Mouse (Mus musculus): ENCODE measurements around the gene Cryaa.

The Cryaa gene

DNA sequence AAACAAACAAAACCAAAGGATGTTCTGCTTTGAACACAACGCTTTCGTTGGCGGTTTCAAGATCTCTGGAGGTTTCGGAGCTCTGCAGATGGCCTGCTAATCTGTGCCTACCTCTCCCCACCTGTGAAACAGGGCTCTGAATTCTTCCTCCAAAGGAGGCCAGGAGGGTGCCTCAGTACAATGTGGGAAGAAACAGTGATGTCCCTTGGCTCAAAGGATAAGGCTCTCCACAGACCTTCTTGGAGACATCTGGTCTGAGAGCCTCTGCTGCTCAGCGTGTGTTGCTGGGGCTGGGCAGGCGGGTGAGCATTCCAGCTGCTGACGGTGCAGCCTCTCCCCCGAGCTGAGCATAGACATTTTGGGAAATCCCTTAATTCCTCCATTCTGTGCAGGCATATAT, at the start of gene Cryaa:
Gene Cryaa (plus strand): TSS at position 301 of the 400 bp plus-strand sequence.
- no peak for DNase-seq

DNA sequence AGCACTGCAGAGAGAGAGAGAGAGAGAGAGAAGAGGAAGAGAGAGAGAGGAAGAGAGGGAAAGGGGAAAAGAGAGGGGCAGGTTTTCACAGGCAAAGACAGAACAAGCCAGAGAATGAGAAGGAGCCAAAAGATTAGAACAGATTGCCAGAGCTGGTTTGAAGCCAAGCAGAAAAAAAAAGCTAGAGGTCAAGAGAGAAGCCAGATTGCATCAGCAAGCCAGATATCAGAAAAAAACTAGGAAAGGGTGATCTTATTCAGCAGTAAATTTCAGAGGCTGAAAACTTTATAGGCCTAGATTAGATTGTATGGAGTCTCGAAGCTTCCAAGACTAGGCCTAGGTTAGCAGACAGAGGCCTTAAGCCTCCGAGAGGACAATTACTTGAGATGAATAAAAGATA, 49.6 kb upstream of the Cryaa start:
- no peak for DNase-seq

DNA sequence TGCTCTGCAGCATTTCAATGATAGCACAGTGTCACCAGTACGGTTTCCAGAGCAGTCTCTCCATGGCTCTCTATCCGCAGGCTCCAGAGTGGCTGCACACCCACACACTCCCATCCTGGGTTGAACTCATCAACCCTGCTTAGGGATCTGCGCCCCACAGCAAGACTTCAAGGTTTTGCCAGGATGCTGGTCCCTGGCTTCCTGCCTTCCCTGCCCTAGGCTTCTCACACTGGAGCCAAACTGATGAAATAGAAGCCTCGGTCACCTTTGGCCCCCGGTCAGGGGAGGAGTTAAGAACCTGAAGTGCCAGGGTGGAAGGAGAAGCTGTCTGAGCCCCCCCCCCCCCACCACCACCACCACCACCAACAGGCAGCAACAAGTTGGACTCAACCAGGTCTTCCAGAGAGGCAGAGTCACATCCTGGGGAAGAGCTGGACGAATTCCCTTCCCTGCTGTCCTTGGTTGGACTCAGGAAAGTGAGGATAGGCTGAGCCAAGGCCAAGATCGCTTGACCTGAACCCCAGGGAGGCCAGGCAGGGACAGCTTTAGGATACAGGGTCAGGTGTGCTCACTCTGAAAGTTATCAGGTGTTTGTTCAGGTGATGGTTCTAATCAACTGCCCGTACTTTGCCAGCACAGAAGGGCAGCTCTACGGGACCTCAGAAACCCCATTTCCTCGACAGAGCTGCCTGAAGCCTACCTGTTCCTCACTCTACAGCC, 46.4 kb upstream of the Cryaa start:
- DNase-seq = no peak

DNA sequence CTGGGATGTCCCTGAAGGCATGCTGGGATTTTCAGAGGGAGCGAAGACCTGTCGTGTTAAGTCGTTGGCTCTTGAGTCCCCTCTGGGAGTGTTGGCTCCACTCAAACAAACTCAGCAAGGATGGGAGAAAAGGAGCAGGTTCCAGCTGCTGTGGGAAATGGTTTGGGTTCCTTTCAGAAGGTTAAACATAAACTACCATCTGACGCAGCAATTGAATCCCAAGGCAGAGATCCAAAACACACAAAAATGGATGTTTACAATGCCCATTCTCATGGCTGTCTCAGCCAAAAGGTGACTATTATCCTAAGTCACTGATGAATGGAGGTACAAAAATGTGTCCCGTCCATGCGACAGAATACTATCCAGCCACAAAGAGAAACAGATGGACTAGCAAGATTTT, 44.6 kb upstream of the Cryaa start:
- no peak for DNase-seq

DNA sequence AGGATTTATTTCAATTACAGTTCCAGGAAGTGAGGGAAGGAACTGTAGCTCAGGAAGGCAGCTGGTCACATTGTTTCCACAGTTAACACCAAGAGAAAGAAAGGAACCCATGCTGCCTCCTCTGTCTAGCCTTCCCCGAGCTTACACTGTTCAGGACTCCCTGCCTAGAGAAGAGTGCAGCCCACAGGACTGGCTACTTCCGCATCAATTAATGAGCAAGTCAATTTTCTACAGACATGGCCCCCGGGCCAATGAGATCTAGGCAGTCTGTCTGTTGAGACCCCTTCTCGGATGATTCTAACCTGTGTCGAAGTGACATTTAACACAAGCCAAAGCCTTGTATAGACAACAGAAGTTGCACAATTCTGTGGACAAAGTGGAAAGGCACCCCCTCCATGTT, 42.7 kb upstream of the Cryaa start:
- DNase-seq = no peak

DNA sequence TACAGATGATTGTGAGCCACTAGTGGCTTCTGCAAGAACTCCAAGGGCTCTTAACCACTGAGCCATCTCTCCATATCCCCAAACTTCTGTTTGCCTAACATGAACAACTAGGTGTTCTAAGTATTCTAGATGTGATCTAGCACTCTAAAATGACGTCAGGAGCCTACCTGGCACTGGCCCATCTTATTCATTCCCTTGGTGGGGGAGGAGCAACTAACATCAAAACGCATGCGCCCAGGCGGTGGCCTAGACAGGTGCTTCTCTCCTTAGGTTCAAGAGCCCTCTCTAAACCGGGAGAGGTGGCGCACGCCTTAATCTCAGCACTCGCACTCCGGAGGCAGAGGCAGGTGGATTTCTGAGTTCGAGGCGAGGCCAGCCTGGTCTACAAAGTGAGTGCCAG, 41.8 kb upstream of the Cryaa start:
- no peak for DNase-seq

DNA sequence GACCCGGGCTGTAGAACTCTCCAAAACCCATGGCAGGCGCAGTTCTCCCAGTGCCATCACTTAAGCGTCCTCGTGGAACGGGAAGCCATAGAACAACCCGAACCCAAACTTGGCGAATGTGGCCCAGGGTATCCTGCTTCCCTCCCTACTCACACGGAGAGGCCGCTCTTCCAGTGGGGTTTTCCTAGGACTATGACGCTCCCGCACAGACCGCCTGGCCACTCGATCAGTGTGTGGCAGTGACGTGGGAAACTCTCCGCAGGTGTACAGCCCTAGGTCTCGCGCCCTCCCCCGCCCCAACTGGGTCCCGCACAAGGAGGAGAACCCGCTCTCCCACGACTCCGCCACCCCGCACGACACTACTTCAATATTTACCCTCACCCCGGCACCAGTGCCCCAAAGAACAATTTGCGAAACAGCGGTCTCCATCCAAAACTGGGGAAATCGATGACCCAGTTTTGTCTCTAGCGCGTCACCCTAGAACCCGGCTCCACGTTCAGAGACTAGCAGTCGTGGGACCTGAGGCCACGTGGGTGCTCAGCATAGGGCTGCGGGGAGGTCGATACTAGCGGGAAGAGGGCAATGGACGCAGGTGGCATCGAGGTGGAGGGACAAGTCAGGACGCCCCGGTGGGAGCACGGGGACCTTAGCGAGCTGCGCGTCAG, 41.2 kb upstream of the Cryaa start:
- DNase-seq = no peak

DNA sequence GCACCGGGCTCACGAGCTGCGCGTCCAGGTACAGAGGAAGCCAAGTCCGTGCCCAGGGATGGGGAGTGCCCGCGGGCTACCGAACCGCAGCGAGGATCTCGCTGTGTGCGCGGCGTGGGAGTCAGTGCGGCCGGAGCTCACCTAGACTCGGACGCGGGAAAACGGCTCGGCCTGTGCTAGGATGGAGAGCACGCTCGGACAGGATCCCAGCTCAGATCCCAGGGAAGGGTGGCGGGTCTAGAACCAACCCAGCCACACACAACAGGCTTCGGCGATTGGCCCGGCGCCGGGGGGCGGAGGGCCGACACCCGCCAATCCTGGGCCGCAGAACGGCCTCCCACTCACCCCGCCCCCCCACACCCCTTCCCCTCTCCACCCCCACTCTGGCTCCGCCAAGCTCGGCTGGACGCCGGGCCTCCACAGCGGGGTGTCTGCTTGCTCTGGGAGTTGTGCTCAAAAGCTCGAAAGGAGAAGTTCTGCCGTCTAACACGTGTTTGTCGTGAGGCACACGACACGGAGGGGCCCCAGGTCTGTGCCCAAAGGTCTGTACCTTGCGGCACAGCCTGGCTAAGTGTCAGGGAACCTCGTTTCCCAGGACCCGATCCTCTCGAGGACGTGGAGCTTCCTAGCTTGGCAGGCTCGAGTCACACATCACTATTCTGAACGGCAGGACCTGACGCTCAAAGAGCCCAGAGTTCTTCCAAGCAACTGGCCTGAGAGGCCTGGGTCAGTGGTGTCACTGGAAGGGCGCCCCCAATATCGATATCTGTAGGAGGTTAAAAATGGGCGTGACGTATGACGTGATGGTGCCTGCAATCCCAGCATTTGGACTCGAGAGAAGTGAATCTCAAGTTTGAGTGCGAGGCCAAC, 40.4 kb upstream of the Cryaa start, which contains the start of gene Cbs:
Gene Cbs (minus strand): TSS at position 297 of the 870 bp plus-strand sequence.
- peak; percentile 56 for DNase-seq

DNA sequence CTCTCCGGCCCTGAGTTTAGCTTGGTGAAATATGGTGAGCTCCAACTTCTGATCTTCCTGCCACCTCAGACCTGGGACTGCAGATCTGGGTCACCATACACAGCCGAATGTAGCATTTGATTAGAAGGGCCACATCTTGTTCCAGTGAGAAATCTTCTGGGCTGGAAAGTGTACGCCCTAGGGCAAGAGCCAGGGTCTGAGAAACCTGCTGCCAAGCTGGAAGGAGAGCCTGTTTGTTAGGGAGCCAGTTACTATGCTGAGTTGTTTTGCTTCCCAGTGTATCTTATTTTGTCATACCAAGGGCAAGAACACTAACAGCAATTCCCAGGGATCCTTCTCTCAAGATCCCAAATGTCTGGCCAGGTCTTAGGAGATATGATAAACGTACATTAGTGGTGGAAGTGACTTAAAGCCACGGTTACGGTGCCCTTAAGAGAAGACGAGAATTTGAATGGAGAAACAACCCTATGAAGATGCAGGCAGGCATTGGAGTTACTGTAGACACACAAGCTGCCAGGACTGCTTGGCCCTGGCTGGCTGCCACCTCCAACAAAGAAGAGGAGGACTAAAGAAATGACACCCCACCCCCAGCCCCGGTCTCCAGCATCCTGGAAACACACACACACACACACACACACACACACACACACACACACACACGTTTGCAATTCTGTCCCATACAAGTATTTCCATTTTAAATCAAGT, 39.6 kb upstream of the Cryaa start:
- no peak for DNase-seq

DNA sequence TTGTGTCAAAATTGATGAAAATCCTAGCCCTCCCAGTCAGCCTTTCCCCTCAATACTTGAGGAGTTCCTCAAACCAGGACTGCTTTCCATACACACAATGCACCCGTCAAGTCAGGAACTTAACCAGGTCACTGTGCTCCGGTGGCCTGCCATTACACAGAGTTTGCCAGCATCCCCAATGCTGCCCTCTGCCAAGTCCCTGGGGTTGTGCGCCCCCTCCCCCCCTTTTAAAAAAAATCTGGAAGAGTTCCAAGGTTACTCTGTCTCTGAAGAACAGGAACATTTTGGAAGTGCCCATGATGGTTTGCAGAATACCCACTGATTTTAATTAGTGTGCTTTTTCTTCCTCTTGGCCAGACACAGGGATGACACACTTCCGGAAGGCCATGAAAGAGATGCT, 38.0 kb upstream of the Cryaa start:
- DNase-seq = no peak

DNA sequence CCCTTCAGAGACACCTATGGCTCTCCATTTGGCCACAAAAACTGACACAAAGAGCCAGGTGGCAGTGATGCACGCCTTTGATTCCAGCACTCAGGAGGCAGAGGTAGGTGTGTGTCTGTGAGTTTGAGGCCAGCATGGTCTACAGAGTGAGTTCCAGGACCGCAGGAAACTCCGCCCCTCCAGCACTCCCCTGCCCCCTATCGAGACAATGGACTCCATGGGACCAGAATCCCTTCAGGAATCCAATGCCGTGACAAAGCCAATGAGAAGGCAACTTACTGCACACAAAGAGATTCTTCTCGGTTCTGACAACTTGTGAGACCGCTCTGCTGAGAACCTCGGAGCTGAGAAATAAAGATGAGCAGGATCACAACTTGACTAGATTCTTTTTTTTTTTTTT, 35.3 kb upstream of the Cryaa start:
- no peak for DNase-seq

DNA sequence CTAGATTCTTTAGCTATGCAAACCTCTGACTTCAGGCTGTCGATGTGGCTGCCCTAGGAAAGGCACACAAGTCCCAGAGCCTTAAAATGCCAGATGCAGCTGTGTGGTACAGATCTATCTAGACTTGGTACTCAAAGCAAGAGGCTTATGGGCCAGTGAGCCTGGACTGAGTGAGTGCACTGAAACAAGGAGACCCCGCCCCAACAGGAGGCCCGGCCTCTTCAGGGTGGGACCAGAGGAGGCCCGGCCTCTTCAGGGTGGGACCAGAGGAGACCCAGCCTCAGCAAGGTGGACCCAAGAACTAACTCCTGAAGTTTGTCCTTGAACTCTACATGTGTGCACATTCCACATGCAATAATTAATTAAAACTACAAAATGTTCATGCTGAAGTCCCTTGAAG, 34.7 kb upstream of the Cryaa start:
- DNase-seq = no peak

DNA sequence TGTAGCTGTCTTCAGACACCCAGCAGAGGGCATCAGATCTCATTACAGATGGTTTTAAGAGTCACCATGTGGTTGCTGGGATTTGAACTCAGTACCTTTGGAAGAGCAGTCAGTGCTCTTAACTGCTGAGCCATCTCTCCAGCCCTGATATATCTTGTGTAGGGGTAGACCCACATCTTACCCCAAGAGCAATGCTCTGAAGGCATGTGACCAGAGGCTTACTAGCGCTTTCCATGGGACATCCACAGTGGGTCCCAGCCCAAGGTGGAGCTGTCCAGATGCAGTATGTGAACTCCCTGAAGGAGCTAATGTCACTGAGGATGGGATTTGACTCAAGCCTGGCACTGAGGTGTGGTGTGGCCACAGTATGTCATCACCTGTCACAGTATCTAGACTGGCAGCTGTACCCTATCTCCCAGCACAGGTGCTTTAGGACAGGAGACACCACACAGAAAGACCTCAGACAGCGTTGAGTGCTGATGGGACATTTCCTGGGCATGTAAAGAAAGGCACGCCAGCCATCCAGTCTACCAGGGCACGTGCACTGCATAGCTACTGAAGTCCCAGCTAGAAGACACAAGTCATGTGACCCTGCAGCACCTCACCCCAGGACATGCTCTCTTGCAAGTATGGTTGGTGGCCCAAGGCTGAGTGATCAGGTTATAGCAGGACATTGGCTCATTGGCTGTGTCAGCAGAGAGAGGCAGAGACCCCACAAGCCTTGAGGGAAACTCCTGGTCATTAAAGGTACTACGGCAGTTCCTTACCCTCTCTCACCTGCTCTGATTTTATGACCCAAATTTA, 31.2 kb upstream of the Cryaa start:
- DNase-seq = no peak

DNA sequence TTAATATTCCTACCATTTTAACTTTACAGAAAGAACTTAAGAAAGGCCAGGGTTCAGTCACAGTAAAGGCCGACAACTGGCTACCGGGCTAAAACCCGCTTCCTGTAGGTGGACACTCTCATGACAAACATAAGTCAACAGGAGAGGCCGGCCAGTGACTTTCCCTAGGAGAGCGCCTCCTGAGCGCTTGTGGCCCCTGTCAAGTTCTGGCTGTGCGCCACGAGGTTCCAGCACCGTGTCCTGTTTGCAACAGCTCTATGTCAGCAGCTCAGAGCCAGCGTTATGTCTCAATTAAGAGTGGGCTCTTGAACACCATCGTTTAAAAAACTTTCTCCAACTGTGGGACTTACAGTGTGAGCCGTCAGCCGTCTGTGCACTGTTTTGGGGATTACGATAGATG, 25.5 kb upstream of the Cryaa start:
- no peak for DNase-seq

DNA sequence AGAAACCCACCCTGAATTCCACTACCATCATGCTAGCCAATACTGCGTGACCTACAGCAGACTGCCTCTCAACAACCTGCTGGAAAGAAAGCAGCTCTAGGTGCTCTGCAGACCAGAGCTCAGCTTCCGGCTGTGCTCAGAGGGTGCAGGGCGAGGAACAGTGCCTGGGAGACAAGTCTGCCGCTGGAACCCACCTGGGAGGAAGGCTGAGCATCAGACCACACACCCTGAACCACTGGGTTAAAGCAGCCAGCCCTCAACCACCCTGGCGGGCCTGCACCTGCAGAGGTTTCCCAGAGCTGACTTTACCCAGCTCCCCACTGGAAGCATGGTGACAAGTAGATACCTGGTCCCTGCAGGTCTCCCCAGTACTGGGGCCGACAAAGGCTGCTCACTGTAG, 24.3 kb upstream of the Cryaa start:
- no peak for DNase-seq

DNA sequence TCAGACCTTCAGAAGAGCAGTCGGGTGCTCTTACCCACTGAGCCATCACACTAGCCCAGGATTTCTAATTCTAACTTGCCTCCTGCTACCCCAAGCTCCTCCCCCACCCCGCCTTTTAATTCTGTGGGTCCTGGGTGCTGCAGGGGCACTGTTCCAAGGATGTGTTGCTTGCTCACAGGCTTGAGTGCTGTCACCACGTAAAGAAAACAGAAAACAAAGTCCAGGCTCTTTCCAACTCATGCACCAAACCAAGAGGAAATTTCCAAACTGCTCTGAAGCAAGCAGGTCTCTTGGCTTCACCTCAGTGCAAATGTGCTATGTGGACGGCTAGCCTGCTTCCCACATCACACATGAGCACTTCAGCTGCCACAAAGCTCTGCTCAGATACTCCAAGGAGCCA, 22.2 kb upstream of the Cryaa start:
- no peak for DNase-seq

DNA sequence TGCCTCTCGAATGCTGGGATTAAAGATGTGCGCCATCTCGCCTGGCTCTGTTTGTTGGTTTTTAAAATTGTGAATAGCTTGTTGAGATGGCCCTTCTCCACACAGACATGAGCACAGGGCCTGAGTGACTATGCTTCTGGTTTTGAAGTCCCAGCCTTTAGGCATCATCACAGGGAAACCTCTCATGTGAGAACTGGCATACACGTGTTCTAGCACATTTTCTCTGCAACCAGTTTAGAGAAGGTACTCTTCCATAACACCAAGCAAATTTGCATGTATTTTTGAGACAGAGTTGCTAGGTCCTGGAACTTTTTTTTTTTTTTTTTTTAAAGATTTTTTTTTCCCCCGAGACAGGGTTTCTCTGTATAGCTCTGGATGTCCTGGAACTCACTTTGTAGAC, 20.9 kb upstream of the Cryaa start:
- no peak for DNase-seq

DNA sequence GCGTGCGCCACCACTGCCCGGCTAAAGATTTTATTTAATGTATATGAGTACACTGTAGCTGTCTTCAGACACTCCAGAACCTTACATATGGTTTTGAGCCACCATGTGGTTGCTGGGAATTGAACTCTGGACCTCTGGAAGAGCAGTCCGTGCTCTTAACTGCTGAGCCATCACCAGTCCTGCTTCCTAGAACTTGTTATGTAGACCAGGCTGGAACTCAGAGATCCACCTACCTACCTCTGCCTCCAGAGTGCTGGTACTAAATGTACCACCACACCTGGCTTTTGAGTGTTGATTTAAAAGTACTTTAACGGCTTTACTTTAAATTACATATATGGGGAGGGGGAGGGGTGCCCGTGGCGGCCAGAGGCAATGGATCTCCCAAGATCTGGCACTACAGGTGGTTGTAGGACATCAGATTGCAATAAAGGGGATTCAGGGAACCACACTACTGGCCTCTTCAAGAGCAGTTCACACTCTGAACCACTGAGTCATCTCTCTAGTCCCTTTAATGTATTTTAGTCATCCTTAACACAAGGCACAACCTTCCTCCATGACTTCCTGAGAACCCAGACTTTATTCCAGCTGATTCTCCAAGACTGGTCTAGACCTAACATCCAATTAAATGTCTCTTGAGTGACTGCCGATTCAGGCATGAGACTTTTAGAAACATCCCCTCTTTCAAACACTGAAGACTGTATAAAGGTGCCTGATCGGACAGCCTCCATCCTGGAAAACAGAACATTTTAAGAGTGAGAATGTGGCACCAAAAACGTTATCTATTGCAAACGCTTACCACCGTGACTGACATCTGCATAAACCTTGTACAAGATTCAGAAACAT, 20.2 kb upstream of the Cryaa start:
- no peak for DNase-seq

DNA sequence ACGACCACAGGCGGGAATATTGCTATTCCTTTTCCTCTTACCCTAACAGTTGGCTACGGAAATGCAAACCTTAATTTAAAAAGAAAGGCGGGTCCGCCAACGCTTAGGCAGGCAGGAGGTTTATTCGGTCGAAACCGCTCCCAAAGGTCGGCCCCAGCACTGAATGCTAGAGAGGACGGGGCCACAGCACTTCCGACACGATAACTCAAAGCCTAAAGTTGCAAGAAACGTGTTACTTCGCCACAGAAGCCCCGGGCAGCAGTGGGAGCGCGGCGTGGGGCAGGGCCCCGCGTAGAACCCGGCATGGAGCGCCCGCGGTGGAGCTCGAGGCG, 19.5 kb upstream of the Cryaa start:
- DNase-seq = no peak

DNA sequence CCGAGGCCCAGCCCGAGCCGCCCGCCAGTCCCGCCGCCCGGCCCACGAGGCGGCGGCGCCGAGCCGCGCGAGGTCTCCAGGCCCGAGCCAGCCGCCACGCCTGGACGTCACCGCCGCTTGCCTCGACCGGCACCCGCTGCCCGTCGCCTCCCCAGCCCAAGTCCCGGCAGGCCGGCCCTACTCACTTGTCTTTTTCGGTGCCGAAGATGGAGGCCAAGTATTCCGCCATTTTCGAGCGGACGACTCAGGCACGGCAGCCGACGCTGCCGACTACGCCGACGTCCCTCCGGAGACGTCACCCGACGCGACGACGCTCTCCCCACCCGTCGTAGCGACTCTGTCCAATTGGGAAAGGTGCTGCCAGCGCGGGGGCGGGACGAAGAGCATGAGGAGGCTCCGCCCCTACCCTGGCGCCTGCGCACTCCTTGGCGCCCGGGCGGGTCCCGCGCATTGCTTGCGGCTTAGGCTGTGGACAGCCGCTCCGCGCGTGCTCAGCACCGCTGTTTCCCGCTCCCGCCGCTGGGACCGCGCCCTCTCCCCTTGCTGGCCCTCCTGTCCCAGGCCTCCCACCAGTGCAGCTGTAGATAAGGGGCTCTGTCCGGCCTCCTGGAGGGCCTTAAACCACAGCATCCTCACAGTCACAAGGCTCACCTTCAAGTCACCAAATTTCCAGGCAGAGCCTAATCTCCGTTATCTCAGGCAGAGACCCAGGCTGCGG, 19.0 kb upstream of the Cryaa start, which contains the start of gene U2af1:
Gene U2af1 (minus strand): TSS at position 425 of the 718 bp plus-strand sequence.
- DNase-seq = peak; percentile 99
